Mouse (Mus musculus) olfactory bulb, adult 2 months (tissue): ENCODE results near the gene Auts2.

Experiments used
- CTCF ChIP-seq: fragments of 200-500 bp; IDR thresholded peaks from 2 replicates; pipeline ENCODE4 v1.5.1; 2012; ENCODE audit warnings: low read depth, mild to moderate bottlenecking, low read length, moderate library complexity; ENCODE audit not compliant: insufficient read depth
- POLR2A ChIP-seq: fragments of 200-500 bp; IDR thresholded peaks from 2 replicates; pipeline ENCODE4 v1.6.1; 2012; ENCODE audit warnings: mild to moderate bottlenecking, low read depth, low read length, moderate library complexity; ENCODE audit not compliant: insufficient read depth

GRCm38 (mm10) chr5:131492535-131492934 is 1050.6 kb downstream of the Auts2 start:
- TF ChIP-seq CTCF (no peak), POLR2A (no peak)
